Mouse (Mus musculus): ENCODE results near the gene Pa2g4.

Gene Pa2g4

DNA sequence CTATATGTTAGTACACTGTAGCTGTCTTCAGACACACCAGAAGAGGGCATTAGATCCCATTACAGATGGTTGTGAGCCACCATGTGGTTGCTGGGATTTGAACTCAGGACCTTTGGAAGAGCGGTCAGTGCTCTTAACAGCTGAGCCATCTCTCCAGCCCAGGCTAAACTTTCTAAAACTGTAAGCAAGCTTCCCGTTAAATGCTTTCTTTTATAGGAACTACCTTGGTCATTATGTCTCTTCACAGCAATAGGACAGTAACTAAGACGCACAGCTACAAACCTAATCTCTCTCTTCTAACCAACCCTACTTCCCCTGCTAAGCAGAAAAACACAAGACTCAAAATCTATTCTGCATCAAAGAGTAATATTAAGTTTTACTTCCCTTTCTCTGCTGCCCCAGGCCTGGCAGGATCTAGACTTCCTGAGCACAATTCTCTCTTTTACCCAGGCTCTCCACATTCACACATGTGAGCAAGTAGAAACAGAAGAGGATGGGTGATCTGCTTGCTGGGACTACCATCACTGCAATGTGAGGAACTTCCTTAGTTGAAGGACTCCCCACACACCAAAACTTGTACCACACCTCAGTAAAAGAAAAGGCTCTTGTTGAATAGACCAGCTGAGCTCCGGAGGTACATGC lies 30.0 kb downstream of the Pa2g4 start:
- DNase-seq = no peak

DNA sequence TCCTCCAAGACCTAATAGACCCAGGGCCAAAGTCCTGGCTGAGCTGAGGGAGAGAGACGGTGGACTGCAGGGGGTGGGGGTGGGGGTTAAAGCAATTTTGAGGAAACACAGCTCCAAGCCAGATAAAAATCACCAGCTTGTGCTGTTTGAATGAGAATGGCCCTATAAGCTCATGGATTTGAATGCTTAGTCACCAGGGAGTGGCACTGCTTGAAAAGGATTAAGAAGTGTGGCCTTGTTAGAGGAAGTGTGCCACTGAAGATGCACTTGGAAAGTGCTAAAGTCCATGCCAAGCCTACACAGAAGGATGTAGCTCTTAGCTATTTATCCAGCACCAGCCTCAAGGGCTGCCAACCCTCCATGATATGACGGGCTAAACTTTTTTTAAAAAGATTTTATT lies 30.6 kb downstream of the Pa2g4 start:
- DNase-seq = no peak

DNA sequence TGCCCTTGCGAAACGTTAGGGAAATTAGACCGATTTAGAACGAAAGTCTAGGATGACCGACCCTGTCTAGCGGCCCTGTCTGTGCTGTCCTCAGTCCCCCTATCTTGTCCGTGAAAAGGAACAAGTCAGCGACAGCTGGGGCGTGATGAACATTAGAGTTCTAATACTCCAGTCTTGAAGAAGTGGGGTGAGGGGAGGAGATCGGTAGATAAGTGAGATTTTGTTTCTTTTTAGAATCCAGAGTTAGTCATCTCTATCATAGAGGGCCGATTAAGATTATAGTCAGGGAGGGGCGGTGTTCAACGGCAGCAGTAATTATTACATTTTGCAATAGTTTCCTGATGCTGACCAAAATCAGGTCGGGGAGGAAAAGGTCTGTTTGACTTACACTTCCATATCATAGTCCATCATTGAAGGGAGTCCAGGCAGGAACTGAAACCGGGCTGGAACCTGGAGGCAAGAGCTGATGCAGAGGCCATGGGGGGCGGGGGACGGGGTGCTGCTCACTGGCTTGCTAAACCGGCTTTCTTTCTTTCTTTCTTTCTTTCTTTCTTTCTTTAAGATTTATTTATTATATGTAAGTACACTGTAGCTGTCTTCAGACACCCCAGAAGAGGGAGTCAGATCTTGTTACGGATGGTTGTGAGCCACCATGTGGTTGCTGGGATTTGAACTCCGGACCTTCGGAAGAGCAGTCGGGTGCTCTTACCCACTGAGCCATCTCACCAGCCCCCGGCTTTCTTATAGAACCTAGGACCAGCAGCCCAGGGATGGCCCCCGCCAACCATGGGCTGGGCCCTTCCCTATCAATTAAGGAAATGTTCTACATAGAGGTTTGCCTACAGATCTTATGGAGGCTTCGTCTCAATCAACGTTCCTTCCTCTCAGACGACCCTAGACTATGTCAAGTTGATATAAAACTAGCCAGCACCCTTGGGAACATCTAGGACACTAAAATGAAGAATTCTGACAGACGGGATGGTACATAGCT lies 39.1 kb downstream of the Pa2g4 start:
- no peak for DNase-seq

DNA sequence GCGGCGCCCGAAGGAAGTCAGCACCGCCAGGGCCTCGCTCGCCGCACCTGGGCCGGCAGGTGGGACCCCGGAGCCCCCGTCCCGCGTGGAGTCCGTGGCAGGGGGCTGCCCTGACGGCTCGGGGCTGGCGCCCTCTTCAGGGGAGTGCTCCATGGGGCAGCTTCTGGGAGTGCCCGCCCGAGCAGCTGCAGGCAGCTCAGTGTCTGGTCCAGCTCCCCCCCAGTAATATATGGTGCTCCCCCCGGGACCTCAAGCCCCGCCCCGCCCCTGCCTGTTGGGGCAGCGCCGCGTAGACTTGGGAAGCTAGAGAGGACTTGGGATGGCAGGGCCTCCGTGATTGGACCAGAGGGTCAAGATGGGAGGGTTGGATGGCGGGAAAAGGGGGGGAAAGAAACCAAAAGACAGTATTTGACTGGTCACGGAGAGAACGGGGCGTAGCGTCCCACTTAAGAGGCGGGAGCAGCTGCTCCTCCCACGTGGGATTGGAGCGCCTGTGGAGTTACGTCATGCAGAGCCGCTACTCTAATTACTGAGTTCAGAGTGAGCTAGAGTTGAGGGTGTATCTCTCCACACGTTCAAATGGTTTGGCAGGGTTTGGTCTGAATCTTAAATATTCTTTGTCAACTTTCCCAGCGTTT lies 40.0 kb downstream of the Pa2g4 start, which contains the start of gene Esyt1:
TSS of gene Esyt1 (minus strand) at position 201 of the 638 bp plus-strand sequence.
- DNase-seq = peak; percentile 99

DNA sequence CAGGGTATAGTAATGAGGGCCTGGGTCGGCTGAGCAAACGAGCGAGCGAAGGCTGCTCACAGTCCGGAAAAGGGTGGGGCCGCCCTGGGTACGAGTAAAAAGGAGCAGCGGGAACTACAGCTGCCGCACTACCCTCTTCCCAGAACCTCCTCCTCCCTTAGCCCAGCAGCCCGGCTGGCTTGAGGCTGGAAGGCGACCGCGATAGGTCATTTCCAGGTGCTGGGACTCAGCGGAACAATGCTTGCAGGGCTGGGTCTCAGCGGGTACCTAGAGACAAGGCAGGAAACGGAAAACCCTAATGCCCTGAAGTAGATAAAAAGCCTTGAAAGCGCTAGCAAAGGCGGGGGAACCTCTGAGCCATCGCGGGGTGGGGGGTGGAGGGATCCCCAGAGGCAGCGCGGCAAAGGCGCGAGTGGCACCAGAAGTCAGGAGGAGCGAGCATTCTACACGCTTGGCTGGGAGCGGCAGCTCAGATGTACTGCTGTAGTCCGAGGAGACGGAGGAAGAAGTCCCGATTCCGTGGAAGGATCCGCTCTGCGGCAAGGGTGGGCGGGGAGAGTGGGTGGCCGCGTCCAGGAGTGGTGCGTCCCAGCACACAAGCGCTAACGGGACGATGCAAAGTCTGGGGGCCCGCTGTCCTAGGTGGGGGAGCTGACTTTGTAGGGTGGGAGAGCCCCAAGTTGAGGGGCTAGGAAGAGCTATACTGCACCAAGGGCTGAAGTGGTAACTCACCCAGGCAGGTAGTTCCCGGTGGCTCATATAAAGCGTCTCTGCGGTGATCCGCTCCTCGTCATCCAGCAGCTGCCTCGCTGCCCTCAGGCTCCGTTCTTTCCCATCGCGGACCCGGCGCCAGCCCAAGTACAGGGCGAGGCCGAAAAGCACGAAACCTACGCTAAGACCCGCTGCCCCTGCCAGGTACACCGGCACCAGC lies 40.8 kb downstream of the Pa2g4 start:
- peak; percentile 82 for DNase-seq

DNA sequence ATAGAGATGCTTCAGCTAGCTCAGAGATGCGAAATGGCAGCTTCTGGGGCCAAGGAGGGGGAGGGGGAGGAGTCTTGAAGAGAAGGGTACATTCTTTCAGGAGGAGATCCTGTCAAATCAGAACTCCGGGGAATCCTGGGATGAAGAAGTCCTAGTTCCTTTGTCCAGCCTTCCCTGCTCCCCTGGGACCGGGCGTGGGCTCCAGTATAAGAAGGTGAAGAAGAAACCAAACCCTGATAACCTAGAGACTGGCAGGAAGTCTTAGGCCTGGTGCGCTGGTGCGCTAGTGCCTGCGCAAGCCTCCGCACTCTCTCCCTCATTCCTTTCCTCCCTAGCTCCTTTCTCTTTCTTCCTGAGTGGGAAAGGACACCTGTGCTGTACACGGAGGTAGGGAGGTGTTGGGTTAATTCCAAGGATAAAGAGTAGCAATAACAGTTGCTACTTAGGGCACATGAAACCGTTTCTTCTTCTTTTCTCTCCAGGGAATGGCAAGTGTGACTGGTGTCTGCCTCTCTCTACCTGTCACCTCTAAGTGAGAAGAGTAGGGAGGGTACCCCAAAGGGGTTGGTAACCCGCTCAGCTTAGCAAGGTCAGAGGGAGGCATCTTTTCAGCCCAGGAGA lies 41.6 kb downstream of the Pa2g4 start:
- peak; percentile 51 for DNase-seq

DNA sequence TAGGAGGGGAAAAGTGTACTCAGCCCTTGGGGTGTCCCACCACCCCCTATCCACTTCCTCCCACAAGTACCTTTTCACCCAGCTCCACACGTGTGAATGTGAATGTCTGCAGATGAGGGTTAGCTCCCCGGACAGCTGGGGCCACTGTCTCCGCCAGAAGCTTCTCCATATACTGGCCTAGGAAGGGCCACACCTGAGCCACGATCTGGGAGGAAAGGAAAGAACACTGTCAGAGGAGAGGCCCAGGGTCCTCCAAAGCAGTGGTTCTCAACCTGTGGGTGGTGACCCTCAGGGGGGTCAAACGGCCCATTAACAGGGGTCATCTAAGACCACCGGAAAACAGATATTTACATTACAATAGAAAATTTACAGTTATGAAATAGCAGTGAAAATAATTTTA lies 43.4 kb downstream of the Pa2g4 start:
- DNase-seq = no peak

DNA sequence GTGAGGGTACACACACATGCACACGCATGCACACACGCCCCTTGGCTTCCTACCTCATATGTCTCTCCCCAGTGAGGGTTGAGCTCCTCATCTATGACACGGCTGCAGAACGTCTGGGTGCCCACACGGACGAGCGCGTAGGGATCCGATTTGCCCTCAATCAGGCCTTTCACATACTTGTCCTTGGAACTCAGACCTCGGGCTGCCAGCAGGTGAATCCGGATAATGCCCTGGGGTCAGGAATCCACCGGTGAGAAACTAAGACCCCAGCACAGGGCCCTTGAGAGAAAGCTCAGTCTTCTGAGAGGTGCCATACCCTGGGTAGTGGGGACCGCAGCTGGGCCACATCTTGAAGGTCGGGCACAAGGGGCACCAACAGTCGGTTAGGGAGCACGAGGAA lies 45.2 kb downstream of the Pa2g4 start:
- no peak for DNase-seq

DNA sequence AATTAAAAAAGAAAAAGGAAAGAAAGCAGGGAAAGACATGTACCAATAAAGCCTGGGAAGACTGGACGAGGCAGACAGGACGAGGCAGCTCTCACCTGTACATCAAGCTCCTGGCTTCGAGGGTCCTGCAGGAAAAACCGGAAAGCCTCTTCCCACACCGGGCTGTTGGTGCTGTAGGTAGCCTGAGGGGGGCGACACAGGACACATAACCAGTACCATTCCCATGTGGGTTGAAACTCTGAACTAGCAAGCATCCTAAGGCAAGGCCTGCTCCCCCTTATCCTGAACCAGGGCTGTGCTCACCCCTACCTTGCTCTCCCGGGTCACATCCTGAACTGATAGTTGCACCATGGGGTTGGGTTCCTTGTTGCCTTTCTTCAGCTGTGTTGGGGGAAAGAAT lies 47.0 kb downstream of the Pa2g4 start:
- DNase-seq = peak; percentile 58

DNA sequence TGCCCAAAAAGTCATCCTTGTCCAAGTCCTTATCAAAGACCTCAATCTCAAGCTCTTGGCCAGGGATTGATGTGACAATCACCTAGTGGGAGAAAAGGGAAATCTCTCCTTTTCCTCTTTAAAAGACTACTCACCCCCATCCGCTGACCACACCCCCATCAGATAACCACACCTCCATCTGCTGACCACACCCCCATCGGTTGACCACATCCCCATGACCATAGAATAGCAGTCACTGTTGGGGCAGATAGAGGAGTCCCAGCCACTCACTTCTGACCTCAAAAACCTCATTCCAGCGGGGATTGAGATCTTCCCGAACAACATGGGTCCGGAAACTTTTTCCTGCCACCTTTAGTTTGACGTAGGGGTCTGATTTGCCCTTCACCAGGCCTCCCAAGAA lies 49.1 kb downstream of the Pa2g4 start:
- DNase-seq = no peak

DNA sequence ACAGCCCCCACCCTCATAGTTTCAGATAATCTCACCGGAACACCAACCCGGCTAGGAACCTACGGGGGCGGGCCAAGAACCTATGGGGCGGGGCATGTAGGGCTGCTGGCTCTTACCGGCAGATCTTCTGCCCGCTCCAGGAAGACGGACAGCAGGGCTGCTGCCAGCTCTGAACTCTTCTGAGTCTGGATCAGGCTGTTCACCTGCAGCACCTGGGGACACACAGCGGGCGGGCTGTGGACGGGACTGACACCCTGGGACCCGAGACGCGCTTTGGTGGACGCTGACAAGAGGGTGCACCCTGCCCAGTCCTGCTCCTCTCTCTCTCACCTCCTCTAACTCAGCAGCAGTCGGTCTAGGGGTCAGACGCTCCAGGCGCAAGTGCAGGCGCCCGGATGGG lies 49.8 kb downstream of the Pa2g4 start:
- no peak for DNase-seq

DNA sequence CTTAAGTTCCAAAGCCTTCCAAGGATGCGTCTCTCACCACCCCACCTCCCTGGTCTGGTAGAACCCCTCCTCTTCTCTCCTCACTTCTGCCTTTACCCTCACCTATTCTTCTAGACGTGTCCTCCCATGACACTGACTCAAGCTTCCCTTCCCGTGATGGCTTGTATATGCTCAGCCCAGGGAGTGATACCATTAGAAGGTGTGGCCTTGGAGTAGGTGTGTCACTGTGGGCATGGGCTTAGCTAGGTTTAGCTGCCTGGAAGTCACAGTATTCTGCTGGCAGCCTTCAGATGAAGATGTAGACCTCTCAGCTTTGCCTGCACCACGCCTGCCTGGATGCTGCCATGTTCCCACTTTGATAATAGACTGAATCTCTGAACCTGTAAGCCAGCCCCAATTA lies 50.7 kb downstream of the Pa2g4 start:
- DNase-seq = no peak

DNA sequence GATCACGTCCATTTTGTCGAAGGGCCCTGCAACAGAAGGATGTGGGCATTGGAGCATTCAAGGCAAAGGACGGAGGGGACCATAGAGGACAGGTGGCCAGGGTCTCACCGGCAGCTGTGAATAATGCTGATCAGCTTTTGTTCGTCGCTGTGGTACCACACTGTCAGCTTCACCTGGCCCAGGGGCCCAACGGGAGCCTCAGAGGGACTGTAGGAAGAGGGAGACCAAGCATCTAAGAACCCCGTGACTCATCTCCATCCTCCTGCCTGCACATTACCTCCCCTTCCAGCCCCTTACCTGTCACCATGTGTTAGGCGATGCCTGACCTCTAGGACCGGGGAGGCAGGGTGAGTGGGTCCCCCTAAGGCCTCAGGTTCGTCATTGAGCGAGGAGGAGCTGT lies 54.0 kb downstream of the Pa2g4 start:
- DNase-seq = no peak

DNA sequence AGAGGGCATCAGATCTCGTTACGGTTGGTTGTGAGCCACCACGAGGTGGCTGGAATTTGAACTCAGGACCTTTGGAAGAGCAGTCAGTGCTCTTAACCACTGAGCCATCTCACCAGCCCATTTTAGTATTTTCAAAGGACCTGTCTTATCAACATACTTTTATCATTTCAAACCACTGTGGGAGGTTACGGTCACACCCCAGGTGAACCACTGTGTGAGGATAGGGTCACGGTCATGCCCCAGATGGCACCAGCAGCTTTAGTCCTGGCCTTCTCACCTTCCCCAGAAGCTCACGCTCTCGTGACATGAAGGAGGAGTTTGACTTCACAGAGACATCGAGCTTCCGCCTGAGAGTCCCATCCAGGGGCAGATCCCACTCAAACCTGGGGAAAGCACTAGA lies 54.6 kb downstream of the Pa2g4 start:
- DNase-seq = no peak

DNA sequence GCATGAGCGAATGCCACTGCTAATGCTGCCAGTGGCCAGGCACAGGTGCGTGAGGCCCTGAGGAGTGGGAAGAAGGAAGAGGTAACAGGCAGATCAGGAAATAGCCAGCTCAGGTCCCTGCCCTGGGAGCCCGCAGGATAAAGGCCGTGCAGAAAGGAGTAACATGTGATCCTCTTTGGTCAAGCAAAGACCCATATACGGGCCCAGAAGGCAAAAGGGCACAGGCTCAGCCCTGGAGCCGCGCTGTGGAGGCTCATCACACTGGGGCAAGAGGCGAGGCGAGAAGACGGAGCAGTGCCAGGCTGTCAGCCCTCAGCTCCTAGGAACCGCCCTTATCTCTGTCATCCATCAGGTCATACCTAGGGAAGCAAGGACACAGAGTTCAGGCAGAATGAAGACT lies 55.5 kb downstream of the Pa2g4 start:
- DNase-seq = no peak

DNA sequence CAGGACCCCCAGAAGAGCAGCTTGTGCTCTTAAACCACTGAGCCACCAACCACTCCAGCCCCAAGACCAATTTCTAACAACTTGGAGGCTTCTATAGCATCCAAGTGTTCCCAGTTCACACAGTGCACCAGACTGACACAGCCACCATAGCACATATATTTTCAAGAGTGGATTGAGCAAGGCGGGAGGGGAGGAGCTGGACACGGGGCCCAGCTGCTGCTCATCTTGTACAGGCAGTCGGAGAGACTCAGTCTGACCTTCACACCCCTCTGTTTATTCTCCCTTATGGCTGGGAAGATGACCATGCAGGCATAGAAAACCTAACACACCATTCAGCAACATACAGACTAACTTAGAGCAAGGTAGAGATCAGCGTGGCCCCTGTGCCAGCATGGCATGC lies 56.0 kb downstream of the Pa2g4 start:
- DNase-seq = no peak

DNA sequence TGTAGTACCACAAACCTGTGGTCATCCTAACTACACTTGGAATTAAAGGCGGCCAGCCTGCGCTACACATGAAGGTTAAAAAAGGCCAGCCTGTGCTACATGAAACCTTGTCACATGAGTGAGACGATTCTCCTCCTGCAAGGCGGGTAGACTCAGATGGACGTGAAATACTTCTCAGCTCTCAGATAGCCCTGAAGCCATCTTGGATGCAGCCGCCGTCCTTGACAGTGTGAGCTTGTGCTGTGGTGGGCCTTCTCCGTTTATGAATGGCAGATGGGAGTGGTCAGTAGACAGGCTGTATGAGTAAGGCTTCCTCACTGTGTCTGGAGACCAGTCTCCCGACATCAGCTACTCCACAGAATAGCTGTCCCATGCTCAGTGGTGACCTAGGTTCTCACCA lies 56.6 kb downstream of the Pa2g4 start:
- DNase-seq = no peak

DNA sequence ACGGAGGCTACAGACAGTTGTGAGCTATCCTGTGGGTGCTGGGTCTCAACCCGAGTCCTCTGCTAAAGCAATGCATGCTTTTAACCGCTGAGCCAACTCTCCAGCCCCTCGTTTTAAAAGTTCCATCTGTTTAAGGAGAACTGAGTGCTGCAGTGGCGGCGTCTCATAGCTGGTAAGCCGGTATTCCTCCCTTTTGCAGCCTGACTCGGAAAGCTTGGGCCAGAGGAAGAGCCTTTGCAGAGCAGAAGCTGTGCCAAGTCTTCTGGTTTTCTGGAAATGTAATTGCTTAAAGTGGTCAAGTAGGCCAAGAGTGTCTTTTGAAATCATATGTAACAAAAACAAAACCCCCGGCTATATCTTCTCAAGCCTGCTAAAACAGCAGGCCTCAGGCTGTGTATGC lies 57.5 kb downstream of the Pa2g4 start:
- no peak for DNase-seq

Data from retina, postnatal 1 day (tissue).